Mouse (Mus musculus) T-helper 1 cell (primary cell): ENCODE results near the gene Fam45a.

Experiments used
- in situ Hi-C: fragments of 300-600 bp; cut with MboI, MseI; formaldehyde crosslinking; loops from one replicate; pipeline ENCODE4 v1.15.1; 2025; ENCODE audit warnings: high pct_unique_total_duplicates

The Fam45a gene

DNA sequence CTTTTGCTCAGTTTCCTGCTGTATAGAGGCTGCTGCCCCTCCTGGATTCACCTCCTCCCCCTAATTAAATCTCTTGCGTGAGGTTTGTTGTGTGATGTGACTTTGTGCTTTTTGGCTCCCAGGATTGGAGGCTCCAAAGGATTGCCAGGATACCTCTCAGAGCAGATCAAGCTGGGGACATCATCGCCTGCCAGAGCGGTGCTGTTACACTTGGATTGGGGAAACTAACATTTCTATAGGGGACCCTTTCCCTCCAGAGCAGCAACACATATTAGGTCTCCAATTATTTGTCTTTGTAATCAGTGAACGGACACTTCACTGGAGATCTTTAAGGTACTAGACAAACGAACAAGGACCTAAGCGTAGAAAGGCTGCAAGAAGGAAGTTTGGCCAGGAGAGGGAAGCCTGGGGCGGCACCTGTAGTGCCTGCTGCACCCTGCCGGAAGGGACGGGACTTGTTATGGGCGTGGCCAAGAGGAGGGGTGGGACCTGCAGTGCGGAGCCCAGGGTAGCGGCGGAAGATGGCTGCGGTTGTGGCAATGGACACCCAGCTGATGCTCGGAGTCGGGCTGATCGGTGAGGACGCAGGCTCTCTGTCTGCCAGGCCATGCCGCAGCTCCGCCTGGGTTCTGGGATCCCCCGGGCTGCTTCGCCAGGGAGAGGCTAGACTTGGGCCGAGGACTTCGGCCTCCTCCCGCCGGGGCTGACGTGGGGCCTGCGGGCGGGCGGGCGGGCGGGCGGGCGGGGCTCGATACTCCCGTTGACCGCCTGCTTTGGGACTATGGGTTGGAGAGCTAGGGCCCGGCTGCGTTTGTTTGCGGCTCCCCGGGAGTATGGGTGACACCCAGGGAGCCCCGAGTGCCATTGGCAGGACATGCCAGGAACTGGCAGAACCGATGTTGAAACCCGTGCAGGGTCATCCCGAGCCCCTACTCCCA lies at the start of gene Fam45a:
Gene Fam45a, plus strand, starts transcription at position 488 of the 938 bp plus-strand sequence.
- in situ Hi-C loops = loop anchor here (5.0 kb wide), 1 partner anchor 66 kb away; no protein-coding TSS in a partner anchor

GRCm38 (mm10) chr19:60773366-60773765 lies 38.0 kb upstream of the Fam45a start:
- in situ Hi-C loops = no loop called here

DNA sequence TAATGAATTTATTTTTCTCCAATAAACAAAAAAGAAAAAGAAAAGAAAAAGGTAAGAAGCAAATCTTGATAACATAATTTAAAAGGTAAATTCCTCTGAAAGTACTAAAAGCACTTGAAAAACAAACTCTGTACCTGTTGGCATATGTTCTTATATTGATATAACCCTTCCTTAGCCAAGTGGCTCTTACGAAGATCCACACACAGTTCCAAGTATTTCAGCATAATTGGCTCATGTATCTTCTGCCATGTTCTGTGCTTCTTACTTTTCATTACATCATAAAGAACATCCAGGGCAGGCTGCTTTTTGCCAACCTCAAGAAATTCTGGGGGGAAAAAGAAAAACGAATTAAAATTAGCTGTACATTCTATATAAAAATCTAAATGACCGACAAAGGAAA lies 29.4 kb upstream of the Fam45a start:
- in situ Hi-C loops = no loop called here

GRCm38 (mm10) chr19:60784712-60785111 lies 26.7 kb upstream of the Fam45a start:
- in situ Hi-C loops = no loop called here

DNA sequence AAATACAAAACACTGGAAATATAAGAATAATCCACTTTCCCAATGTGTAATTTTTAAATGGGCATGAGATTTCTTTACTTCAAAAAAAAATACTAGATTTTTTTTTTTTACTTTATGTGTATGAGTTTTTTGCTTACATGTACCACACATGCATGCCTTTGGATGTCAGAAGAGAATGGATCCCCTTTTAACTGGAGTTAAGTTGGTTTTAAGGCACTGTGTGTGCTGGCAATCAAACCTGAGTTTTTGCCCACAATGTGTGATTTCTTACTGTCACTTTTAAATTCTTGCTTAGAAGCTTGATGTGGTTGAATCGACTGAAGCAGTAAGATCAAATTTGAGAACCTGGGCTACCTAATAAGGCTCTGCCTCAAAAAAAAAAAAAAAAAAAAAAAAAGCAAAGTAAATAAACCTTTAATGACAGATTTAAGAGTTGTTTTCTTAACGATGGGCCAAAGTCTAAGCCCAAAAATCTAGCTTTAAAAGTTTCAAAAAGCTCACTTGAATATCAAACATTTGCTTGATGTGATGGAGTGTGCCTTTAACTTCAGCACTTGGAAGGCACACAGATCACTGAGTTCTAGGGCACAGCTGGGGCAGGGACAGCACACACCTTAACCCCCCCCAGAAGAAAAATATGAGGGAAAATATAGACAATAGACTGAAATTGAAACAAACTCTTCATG lies 23.8 kb upstream of the Fam45a start:
- in situ Hi-C loops = no loop called here

DNA sequence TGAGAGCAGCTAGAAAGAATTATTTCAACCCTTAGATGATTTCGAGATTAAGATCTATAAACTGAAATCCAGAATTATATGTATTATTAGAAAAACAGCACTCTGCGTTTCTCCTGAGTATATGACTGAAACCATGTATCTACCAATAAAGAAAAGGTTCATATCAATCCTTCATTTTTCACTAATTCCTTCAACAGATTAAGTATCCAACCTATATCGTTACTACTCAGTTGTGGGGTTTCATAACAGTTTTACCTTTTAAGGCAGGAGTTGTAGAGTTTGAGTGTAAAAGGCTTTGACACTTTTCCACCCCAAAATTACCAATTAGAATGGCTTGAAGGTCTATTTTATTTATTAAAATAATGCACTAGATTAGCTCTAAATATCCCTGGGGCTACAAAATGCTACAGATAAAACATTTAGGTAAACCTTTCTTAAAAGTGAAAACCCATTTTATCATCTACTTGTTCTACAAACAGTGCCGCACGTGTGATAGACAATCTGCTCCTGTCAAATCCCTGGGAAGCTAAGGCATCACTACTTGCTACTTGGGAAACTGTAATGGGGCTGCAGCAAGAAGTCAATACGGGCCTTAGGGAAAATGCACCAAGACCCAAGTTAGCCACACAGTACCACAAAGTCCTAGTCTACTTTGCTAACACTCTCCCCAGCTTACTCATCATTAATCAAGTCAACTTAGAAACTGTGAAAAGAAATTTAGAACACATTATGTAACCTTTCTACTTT lies 23.0 kb upstream of the Fam45a start:
- in situ Hi-C loops = no loop called here

- in situ Hi-C loops = no loop called here
Observed at GRCm38 (mm10) chr19:60789452-60789851, 21.9 kb upstream of the Fam45a start.

DNA sequence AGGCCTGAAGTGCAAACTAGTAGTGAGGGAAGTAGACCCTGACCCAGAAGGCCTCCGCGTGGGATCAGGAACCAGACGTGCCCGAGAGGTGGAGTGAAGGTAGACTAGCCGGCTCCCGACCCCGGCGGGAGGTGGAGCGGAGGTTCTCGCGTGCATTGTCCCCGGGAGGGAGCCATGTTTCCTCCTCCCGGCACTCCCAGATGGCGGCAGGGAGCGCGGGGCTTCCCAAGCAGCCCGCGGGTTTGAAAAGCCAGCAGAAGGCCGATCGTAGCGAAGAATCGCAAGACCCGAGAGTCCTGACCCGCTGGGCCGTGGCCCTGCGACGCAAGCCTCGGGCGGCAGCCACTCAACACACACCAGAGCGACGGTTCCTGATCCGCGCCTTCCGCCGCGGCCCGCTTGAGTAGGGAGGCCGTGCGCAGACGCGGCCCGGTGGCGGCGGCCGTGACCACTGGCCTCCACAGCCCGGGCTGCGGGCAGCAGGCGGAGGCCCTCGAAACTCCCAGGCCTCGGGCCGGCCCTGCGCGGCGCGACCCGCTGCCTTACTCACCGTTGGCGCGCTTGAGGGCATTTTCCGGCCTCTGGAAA lies 21.4 kb upstream of the Fam45a start:
- in situ Hi-C loops = no loop called here

DNA sequence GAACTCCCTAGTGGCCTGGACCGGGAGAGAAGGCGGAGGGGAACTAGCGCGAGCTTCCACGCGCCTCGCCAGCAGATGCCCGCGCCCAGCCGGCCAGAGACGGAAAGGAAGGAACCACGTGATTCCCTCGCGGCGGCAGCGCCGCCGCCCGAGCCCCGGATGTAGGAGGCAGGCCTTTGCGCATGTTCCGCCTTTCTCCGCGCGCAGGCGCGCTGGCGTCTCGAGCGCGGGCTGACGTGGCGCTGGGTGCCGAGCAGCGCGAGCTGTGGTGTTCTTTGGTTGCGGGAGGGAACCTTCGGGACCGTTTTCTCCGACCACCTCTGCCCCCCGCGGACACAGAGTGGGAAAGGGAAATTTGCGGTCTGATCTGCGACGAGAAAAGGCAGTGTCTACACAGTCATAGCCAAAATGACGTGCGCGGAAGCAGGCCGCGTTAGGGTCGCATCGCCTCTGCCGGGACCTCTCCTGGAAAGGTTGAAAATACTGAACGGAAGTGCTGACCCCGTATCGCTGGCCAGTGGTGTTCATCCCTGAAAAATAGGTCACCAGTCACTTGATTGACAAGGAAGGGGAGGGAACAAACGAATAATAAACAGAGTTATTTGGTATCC lies 20.7 kb upstream of the Fam45a start, which contains the start of gene Eif3a:
Gene Eif3a, minus strand, starts transcription at position 108 of the 611 bp plus-strand sequence.
- in situ Hi-C loops = no loop called here

DNA sequence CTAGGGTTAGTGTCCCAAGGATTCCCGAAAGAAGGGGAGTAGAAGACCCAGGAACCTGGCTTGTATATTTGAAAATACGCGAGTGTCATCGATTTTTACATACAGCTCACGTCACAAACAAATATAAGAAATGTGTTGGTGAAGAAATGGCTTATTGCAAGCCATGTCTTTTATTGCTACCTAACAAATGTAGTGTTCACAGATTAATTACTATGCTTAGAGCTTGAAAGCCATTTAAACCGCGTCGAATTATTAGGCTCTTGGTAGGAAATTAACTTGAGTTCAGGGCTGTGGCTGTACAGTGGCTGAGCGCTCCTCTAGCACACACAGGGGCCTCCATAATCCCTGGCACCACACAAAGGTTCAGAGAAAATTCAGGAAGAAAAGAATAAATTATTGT lies 20.2 kb upstream of the Fam45a start:
- in situ Hi-C loops = no loop called here

GRCm38 (mm10) chr19:60793170-60793707 lies 18.1 kb upstream of the Fam45a start:
- in situ Hi-C loops = no loop called here

DNA sequence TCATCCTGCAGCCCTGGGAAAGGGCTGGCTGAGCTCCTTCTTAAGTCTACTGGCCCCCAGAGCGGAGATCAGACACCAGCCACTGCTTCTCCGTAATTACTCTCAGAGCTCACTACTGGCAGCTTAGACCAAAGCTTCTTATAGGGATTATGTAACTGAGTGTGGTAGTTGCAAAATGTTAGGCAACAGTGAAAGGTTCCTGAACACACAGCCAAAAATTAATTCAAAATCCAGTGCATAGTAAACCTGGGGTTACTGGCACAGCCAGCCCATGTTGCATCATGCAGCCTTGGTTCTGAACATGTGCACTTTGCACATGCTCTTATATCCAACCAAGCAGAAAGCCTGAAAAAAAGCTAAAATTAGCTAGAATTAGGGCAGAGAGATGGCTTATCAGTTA lies 16.1 kb upstream of the Fam45a start:
- in situ Hi-C loops = no loop called here

DNA sequence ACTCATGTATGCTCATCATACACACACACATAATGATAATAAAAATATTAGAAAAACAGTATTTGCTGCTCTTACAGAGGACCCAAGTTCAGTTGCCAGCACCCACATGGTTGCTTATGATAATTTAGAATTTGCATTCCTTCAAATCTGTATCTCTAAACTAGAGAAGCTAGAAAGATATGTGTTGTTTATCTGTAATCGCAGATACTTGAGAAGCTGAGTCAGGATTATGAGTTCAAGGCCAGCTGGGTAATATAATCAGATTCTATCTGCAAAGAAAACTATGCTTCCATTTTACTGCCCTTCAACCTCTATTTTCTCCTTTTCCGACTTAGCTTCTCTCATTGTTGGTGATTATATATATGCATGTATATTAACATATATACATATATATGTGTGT lies 14.0 kb upstream of the Fam45a start:
- in situ Hi-C loops = no loop called here

- in situ Hi-C loops = no loop called here
Observed at GRCm38 (mm10) chr19:60799867-60800569, 11.4 kb upstream of the Fam45a start.

DNA sequence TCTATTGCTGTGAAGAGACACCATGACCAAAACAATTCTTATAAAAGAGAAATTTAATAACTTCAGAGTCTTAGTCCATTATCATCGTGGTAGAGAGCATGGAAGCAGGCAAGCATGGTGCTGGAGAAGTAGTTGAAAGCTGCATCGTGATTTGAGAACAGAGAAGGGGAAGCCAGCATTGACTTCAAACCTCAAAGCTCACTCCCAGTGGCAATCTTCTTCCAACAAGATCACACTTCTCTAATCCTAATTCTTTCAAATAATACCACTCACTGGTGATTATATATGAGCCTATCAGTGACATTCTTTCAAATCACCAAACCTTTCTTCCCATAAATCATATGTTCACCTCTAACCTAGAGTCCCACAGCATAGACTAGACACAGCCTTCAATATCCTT lies 6.5 kb upstream of the Fam45a start:
- in situ Hi-C loops = no loop called here

DNA sequence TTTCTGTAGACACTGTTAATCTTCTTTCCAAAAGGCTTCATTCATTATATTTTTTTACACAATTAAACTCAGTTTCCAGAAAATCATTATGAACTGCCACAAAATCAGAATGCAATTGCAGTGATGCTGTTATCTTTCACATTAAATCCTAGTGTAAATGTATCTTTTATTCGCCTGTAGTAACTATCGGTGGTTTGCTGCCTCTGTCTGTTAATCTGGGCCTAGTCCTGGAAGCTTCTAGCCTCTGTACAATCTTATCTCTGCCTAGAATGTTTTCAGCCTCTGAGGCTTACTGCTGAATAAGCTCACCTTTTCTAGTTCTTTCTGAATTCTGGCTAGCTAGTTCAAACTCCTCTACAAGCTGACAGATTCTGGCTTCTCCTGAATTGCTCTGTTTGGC lies 1.5 kb upstream of the Fam45a start:
- in situ Hi-C loops = loop anchor here (5.0 kb wide), 1 partner anchor 67 kb away; no protein-coding TSS in a partner anchor

DNA sequence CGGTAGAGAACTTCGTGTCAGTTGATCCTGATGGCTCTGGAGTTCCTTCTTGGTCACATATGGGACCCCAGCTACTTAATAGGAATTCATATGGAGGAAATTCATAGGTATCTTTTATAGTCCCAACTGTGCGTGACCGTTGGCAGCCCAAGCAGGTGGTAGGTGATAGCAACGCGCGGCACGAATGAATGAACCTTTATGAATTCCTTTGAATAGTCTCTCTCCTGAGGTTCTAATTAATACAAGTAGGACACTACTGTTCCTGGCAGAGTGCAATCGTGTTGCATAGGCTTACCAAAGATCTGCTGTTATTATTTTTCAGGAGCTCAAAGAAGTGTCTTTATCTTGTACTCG lies 628 bp downstream of the Fam45a start:
- in situ Hi-C loops = loop anchor here (5.0 kb wide), 1 partner anchor 65 kb away; no protein-coding TSS in a partner anchor

GRCm38 (mm10) chr19:60813133-60813532 lies 1.7 kb downstream of the Fam45a start:
- in situ Hi-C loops = loop anchor here (5.0 kb wide), 1 partner anchor 64 kb away; no protein-coding TSS in a partner anchor

GRCm38 (mm10) chr19:60818677-60819076 lies 7.3 kb downstream of the Fam45a start:
- in situ Hi-C loops = no loop called here

GRCm38 (mm10) chr19:60837747-60838146 lies 26.4 kb downstream of the Fam45a start:
- in situ Hi-C loops = no loop called here
